Mouse (Mus musculus) CH12.LX (cell line): Measurements from ENCODE around the gene Gzf1. TPM values are rescaled to one million over a fixed set of nuclear protein-coding genes. Genes with fewer than 3 reads are reported as not detected.

ENCODE experiments used
- DNase-seq: peaks from one replicate; pipeline ENCODE4 v3.0.0-alpha.2; 2013; ENCODE audit errors: extremely low read depth
- H3K27ac ChIP-seq: 2 replicates; pipeline ENCODE4 v1.5.1; 2012; ENCODE audit warnings: low read depth, mild to moderate bottlenecking, control low read depth, moderate library complexity; ENCODE audit not compliant: insufficient read depth
- H3K27me3 ChIP-seq: replicated peaks from 2 replicates; pipeline ENCODE3; 2012; ENCODE audit warnings: inconsistent platforms
- H3K36me3 ChIP-seq, 2 experiments: replicated peaks in 1 of 2; 2 replicates each; pipeline versions ENCODE3 to v1.6.1; 2012; ENCODE audit warnings: inconsistent platforms in 1 of 2, low read length in 1 of 2, mild to moderate bottlenecking in 1 of 2, mixed read lengths in 1 of 2, moderate library complexity in 1 of 2; ENCODE audit not compliant: control insufficient read depth in 1 of 2, insufficient read depth in 1 of 2
- H3K4me1 ChIP-seq, 2 experiments: 2 replicates each; pipeline ENCODE4 v1.6.1; 2012; ENCODE audit warnings: inconsistent platforms in 1 of 2, moderate library complexity in 1 of 2; ENCODE audit not compliant: insufficient read depth in 2 of 2, control insufficient read depth in 1 of 2
- H3K4me2 ChIP-seq: 2 replicates; pipeline ENCODE4 v1.6.1; 2012; ENCODE audit warnings: low read depth, mild to moderate bottlenecking, control low read depth; ENCODE audit not compliant: poor library complexity, insufficient read depth, severe bottlenecking
- H3K4me3 ChIP-seq, 3 experiments: fragments of 150-350 bp in 1 of 3; sonication (generic) in 1 of 3; replicated peaks in 1 of 3; 2 replicates each; pipeline versions ENCODE3 to v1.5.1; 2011 to 2012; ENCODE audit warnings: low read depth in 2 of 3, low read length in 2 of 3, mild to moderate bottlenecking in 2 of 3, moderate library complexity in 2 of 3, control low read depth in 1 of 3, improper control_type of control experiment in 1 of 3, inconsistent platforms in 1 of 3, mixed read lengths in 1 of 3; ENCODE audit not compliant: poor library complexity in 1 of 3
- H3K79me2 ChIP-seq: replicated peaks from 2 replicates; pipeline ENCODE4 v1.6.1; 2012; ENCODE audit warnings: mild to moderate bottlenecking, moderate library complexity; ENCODE audit not compliant: control insufficient read depth, poor library complexity, insufficient read depth, severe bottlenecking; ENCODE audit errors: extremely low read depth
- H3K9ac ChIP-seq: 2 replicates; pipeline ENCODE4 v1.6.1; 2012; ENCODE audit warnings: low read depth, mild to moderate bottlenecking, control low read depth, moderate library complexity; ENCODE audit not compliant: insufficient read depth
- H3K9me3 ChIP-seq: replicated peaks from 2 replicates; pipeline ENCODE3; 2012; ENCODE audit warnings: low read length, inconsistent platforms, mixed read lengths
- CHD1 ChIP-seq: IDR thresholded peaks from 2 replicates; pipeline ENCODE4 v1.6.1; 2012; ENCODE audit warnings: low read depth, low read length, improper control_type of control experiment, inconsistent platforms
- CTCF ChIP-seq, 2 experiments: IDR thresholded peaks in 1 of 2; conservative IDR thresholded peaks in 1 of 2; 2 replicates each; pipeline ENCODE4 v1.5.1; 2011 to 2012; ENCODE audit warnings: low read depth in 2 of 2, low read length in 2 of 2, improper control_type of control experiment in 1 of 2, inconsistent platforms in 1 of 2, mild to moderate bottlenecking in 1 of 2, moderate library complexity in 1 of 2
- E2F4 ChIP-seq: IDR thresholded peaks from 2 replicates; pipeline ENCODE4 v1.6.1; 2011; ENCODE audit warnings: low read depth, low read length, improper control_type of control experiment; ENCODE audit not compliant: insufficient replicate concordance
- EP300 ChIP-seq: IDR thresholded peaks from 2 replicates; pipeline ENCODE4 v1.6.1; 2011; ENCODE audit warnings: low read length, improper control_type of control experiment
- HCFC1 ChIP-seq: IDR thresholded peaks from 2 replicates; pipeline ENCODE4 v1.6.1; 2012; ENCODE audit warnings: low read depth, mild to moderate bottlenecking, inconsistent platforms, low read length, improper control_type of control experiment
- IRF4 ChIP-seq: IDR thresholded peaks from 2 replicates; pipeline ENCODE4 v1.6.1; 2014; ENCODE audit warnings: low read depth, mild to moderate bottlenecking, inconsistent platforms, low read length, improper control_type of control experiment
- JUN ChIP-seq: IDR thresholded peaks from 2 replicates; pipeline ENCODE4 v1.6.1; 2011; ENCODE audit warnings: low read depth, mild to moderate bottlenecking, low read length, improper control_type of control experiment, moderate library complexity; ENCODE audit not compliant: insufficient read depth
- MAFK ChIP-seq: IDR thresholded peaks from 2 replicates; pipeline ENCODE4 v1.6.1; 2011; ENCODE audit warnings: low read length, improper control_type of control experiment; ENCODE audit not compliant: insufficient replicate concordance
- MAZ ChIP-seq: IDR thresholded peaks from 2 replicates; pipeline ENCODE4 v1.6.1; 2012; ENCODE audit warnings: low read depth, mild to moderate bottlenecking, inconsistent platforms, low read length, improper control_type of control experiment, moderate library complexity
- MEF2A ChIP-seq: IDR thresholded peaks from 2 replicates; pipeline ENCODE4 v1.6.1; 2014; ENCODE audit warnings: low read depth, mild to moderate bottlenecking, inconsistent platforms, low read length, improper control_type of control experiment, borderline replicate concordance
- MXI1 ChIP-seq: IDR thresholded peaks from 2 replicates; pipeline ENCODE4 v1.6.1; 2011; ENCODE audit warnings: mild to moderate bottlenecking, low read depth, low read length, improper control_type of control experiment
- MYC ChIP-seq: IDR thresholded peaks from 2 replicates; pipeline ENCODE4 v1.6.1; 2011; ENCODE audit warnings: low read depth, mild to moderate bottlenecking, improper control_type of control experiment, low read length
- NRF1 ChIP-seq: IDR thresholded peaks from 2 replicates; pipeline ENCODE4 v1.6.1; 2014; ENCODE audit warnings: low read depth, mild to moderate bottlenecking, inconsistent platforms, low read length, improper control_type of control experiment, moderate library complexity
- PAX5 ChIP-seq: IDR thresholded peaks from 2 replicates; pipeline ENCODE4 v1.6.1; 2012; ENCODE audit warnings: low read length, inconsistent platforms, mixed read lengths
- POLR2AphosphoS2 ChIP-seq: IDR thresholded peaks from 2 replicates; pipeline ENCODE4 v1.6.1; 2011; ENCODE audit warnings: low read depth, low read length, improper control_type of control experiment
- RAD21 ChIP-seq: IDR thresholded peaks from 2 replicates; pipeline ENCODE4 v1.6.1; 2011; ENCODE audit warnings: low read depth, mild to moderate bottlenecking, low read length, improper control_type of control experiment, moderate library complexity
- RCOR1 ChIP-seq: conservative IDR thresholded peaks from 2 replicates; pipeline ENCODE4 v1.6.1; 2012; ENCODE audit warnings: low read depth, mild to moderate bottlenecking, inconsistent platforms, low read length, improper control_type of control experiment
- TBP ChIP-seq: conservative IDR thresholded peaks from 2 replicates; pipeline ENCODE4 v1.6.1; 2011; ENCODE audit warnings: low read depth, low read length, improper control_type of control experiment
- ZC3H11A ChIP-seq: IDR thresholded peaks from 2 replicates; pipeline ENCODE4 v1.6.1; 2012; ENCODE audit warnings: low read depth, mild to moderate bottlenecking, inconsistent platforms, low read length, improper control_type of control experiment
- ZKSCAN1 ChIP-seq: IDR thresholded peaks from 2 replicates; pipeline ENCODE4 v1.6.1; 2012; ENCODE audit warnings: low read depth, inconsistent platforms, low read length, improper control_type of control experiment, borderline replicate concordance
- ZNF384 ChIP-seq: IDR thresholded peaks from 2 replicates; pipeline ENCODE4 v1.6.1; 2012; ENCODE audit warnings: low read depth, low read length, improper control_type of control experiment, inconsistent platforms
- dilution Hi-C: fragments of 300-500 bp; cut with MboI; formaldehyde crosslinking; loops from 2 replicates; pipeline ENCODE4 v1.14.3; 2020; ENCODE audit warnings: low sequenced_read_pairs; ENCODE audit not compliant: extremely low pct_unique_long_range_greater_than_20kb, extremely low pct_ligation_motif_present
- in situ Hi-C: fragments of 300-500 bp; cut with MboI; formaldehyde crosslinking; loops from 3 replicates; pipeline ENCODE4 v1.14.3; 2019; ENCODE audit warnings: low sequenced_read_pairs, low pct_ligation_motif_present, low pct_unique_long_range_greater_than_20kb, mixed read lengths
- polyA plus RNA-seq: library from polyadenylated mRNA; unstranded; fragments of >175 nt; gene quantifications from 2 replicates; pipeline ENCODE4 v1.2.1, GENCODE M21; 2012; ENCODE audit warnings: low read depth; ENCODE audit not compliant: insufficient read length
- total RNA-seq, 2 experiments: library from RNA; depleted of rRNA; stranded (reverse); fragments of 300-350 nt in 1 of 2; fragments of >200 nt in 1 of 2; gene quantifications; 2 replicates each; pipeline ENCODE4 v1.2.3; 2012 to 2014

Gzf1 gene
- total and polyA plus RNA-seq, 3 experiments, result 5.8 to 9.5 (median 8.1) TPM

DNA sequence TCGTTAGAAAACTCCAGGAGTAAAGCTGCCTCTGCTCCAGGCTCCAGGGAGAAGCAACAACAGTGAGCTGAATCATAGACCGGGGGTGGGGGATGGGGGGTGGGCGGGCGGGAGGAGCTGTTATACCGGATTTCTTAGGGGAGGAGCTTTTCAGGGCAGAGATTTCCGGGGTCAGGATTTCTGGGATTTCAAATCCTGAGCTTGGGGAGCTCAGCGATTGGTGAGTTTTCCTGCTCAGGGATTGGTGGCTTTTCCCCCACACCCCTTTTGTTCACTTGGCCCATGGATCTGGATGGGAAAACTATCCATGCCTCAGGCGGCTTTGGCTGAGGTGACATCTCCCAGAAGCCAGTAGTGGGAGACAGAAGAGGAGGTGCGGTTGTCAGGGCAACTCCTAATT, 1.5 kb upstream of the Gzf1 start:
- Histone ChIP-seq H3K4me1 (peaks cover 0 to 39% of the 10 kb centered on the region in 2 experiments; a peak in 3 of 4 replicates), H3K27ac (no peak overlapping the region), H3K9me3 (no peaks in the 10 kb centered on the region), H3K79me2 (peaks cover 21% of the 10 kb centered on the region), H3K9ac (no peak overlapping the region), H3K4me3 (no peak overlapping the region), H3K27me3 (no peaks in the 10 kb centered on the region), H3K36me3 (peaks cover 26 to 49% of the 10 kb centered on the region in 2 experiments), H3K4me2 (no peak overlapping the region)
- no peak for TF ChIP-seq JUN
- TF ChIP-seq NRF1, result no peak
- no peak for TF ChIP-seq ZC3H11A
- TF ChIP-seq MAZ, result no peak
- no peak for TF ChIP-seq HCFC1
- no peak for TF ChIP-seq ZKSCAN1
- no peak for TF ChIP-seq MAFK
- TF ChIP-seq IRF4, result no peak
- no peak for TF ChIP-seq MYC
- TF ChIP-seq POLR2AphosphoS2, result no peak
- no peak for TF ChIP-seq EP300
- no peak for TF ChIP-seq TBP
- no peak for TF ChIP-seq RAD21
- TF ChIP-seq MXI1, result no peak
- DNase-seq, result no peak
- dilution Hi-C loops (no loop called here), in situ Hi-C loops (no loop called here)

DNA sequence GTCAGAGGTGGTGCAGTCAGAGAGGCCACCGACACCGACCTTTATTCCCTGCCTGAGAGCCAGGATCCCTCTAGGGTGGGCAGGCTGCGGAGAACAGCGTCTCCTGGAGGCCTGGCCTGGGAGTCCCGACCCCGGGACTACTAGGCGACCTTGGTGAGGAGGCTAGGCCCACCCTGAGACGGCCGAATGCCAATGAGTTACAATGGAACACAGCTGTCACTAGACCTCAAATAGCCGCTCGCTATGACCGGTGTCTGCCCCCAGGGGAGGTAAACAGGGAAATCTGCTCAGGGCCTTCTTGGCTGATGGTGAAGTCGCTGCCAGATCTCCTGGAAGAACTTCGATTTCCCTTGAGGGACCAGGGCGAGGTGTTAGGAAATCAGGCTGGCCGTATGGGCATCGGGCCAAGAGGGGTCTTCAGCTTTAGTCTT, 653 bp downstream of the Gzf1 start:
- in situ Hi-C loops, result no loop called here
- DNase-seq, result peak; percentile 55

More for the DNA sequence above, 653 bp downstream of the Gzf1 start:
- TF ChIP-seq CHD1 (0 out of 2 replicates have a peak, but pooled peaks have one; percentile 1), RCOR1 (no peak), MEF2A (peak; percentile 51; the same call in 1 of the 2 replicates), CTCF (conservative IDR thresholded peaks at IDR 0.05 in 1 of 2, IDR thresholded peaks at IDR 0.05 in 1 of 2; ENCODE audit: low read depth in 2 of 2, low read length in 2 of 2) (peak in 1 of 2 experiments; percentile 38; a peak in 2 of 4 replicates), IRF4 (0 out of 2 replicates have a peak, but pooled peaks have one; percentile 25), PAX5 (no peak), MXI1 (no peak), RAD21 (no peak), ZNF384 (no peak), E2F4 (no peak)
- TF ChIP-seq, all 38 proteins: peak for 4
- Histone ChIP-seq H3K36me3 (peaks cover 23 to 48% of the 10 kb centered on the region in 2 experiments), H3K79me2 (peaks cover 1% of the 10 kb centered on the region), H3K9me3 (no peaks in the 10 kb centered on the region), H3K9ac (peak overlapping the region; percentile 64), H3K27me3 (no peaks in the 10 kb centered on the region), H3K27ac (no peak overlapping the region), H3K4me2 (peak overlapping the region; percentile 83), H3K4me1 (peaks cover 4 to 23% of the 10 kb centered on the region in 2 experiments; a peak in 3 of 4 replicates), H3K4me3 (peak overlapping the region; percentile 86 to 97 (median 91))
- dilution Hi-C loops, result no loop called here
